Mouse (Mus musculus) WW6 (cell line): ENCODE results near the gene Tppp3.

ENCODE experiments used
- DNase-seq: peaks from one replicate; pipeline ENCODE4 v3.0.0-alpha.2; 2013; ENCODE audit warnings: low read depth, low spot score

Tppp3 gene

GRCm38 (mm10) chr8:105484392-105484791, 13.1 kb upstream of the Tppp3 start:
- no peak for DNase-seq

- no peak for DNase-seq
Measured at GRCm38 (mm10) chr8:105484030-105484368, 12.7 kb upstream of the Tppp3 start.

- no peak for DNase-seq
Measured at GRCm38 (mm10) chr8:105483212-105484029, 12.1 kb upstream of the Tppp3 start.

- no peak for DNase-seq
Measured at GRCm38 (mm10) chr8:105482123-105482522, 10.8 kb upstream of the Tppp3 start.

DNA sequence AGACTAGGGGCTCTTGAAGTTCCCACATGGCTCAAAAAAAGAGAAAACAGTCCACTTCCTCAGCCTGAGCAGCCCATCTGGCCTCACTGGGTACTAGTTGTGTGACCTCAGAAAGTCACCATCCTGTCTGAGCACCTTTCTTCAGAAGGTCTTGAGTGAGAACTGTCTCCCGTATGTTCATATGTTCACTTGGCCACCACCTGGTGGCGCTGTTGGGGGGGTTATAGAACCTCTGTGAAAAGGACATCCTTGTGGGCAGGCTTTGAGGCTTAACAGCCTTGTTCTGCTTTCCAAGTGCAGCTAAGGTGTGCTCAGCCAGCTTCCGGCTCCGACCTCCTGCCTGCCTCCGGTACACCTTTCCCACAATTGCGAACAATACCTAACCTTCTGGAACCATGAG, 10.1 kb upstream of the Tppp3 start:
- peak; percentile 85 for DNase-seq

DNA sequence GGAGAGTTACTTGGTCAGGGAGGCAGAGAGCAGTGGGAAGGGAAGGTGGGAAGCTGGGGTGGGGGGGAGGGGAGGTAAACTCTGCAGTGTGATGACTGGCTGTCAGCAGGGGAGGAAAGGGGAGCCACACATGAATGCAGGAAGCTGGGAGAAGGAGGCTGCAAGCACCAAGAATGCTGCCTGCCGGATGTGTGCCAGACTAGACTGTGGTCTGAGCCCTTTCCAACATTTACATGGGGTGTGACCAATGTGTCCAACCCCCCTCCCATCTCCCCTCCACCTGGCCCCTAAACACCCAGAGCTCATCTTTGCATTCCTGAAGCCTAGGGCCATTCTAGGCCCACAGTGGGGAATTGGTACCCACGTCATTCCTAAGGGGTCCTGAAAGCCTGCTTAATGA, 9.7 kb upstream of the Tppp3 start:
- DNase-seq: no peak

- DNase-seq: no peak
Measured at GRCm38 (mm10) chr8:105477792-105478191, 6.5 kb upstream of the Tppp3 start.

GRCm38 (mm10) chr8:105476628-105477413, 5.5 kb upstream of the Tppp3 start:
- DNase-seq: no peak

DNA sequence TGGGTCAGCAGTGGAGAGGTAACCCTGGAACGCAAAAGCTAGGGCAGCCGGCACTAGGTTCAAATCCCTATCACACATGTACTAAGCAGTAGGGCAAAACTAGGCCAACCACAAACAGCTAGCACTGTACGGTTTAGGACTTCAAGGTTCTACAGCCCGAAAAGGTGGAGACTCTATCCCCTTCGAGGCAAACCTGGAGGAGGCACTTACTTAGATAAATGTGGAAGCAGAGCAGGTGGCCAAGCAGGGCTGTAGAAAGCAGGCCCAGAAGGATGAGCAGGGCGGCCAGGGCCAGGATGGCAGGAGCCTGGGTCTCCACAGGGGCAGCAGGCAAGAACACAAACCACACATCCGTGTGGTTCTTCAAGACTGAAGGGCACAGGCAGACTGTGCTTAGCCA, 4.8 kb upstream of the Tppp3 start:
- no peak for DNase-seq

GRCm38 (mm10) chr8:105475742-105476141, 4.4 kb upstream of the Tppp3 start:
- DNase-seq: no peak

GRCm38 (mm10) chr8:105475254-105475653, 3.9 kb upstream of the Tppp3 start:
- no peak for DNase-seq

- no peak for DNase-seq
Measured at GRCm38 (mm10) chr8:105474680-105475079, 3.4 kb upstream of the Tppp3 start.

GRCm38 (mm10) chr8:105473816-105474606, 2.7 kb upstream of the Tppp3 start:
- no peak for DNase-seq

- no peak for DNase-seq
Measured at GRCm38 (mm10) chr8:105472983-105473382, 1.7 kb upstream of the Tppp3 start.

DNA sequence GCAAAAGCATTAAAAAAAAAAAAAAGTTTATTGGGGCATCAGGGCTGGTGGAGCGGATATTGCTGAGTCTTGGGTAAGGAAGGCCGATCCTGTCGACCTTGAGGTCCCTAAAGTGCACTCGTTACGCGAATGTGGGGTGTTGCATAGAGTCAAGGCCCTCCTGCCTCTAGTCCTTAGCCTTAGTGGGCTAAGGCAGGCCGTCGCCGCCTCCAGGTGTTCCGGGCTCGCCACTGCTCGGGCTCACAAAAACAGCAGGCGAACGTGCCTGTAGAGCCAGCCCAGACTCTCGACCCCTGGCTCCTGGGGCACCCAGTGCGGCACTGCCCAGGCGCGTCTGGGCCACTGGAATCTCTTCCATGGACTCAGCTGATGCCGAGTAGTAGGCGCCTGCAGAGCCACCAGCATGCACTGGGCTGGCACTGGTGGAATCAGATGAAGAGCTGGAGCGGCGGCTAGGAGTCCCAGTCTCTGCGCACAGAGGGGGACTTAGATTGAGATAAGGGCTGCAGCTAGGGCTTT, 1.1 kb upstream of the Tppp3 start:
- DNase-seq: no peak

DNA sequence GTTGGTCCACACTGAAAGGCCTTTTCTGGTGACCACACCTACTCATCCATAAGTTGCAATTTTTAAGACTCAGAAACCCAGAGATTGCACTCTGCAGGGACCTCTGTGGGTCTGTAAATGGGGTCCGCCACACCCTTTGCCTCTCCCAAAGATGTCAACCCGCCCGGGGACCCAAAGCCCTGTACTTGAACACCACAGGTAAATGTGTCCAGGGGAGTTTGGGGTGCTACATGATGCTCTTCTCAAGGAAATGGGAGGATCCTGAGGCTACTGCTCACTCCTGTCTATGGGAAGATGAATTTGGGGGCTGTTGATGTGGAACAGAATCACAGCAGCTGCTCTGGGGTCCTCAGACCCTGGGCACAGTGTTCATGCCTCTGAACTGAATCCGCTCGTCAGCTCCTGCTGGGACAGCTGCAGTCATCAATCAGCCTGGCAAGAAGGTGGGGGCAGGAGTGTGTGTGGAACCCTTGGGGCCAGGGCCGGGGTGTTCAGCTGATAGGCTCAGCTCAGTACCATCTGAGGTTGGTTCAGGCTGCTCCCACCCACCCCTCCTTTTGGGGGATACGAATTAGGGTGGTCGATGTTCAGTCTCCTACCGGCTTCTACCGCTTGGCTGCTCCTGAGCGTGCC, 529 bp downstream of the Tppp3 start:
- DNase-seq: no peak

DNA sequence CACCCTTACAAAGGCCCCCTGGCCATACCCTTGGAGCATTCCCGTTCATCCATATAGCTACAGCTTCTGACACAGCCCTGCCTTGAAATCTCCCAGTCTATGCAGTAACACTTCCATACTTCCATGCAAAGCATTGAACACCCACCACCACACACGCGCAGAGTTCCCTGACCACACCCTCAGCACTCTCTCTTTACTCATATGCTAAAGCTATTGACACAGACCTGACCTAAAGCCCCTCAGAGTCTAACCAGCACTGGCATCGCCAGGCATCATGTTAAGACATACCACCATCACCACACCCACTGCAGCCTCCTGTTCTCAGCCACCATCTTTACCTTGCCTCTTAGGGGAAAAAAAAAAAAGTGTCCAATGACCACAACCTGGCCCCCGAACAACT, 1.1 kb downstream of the Tppp3 start:
- DNase-seq: no peak

DNA sequence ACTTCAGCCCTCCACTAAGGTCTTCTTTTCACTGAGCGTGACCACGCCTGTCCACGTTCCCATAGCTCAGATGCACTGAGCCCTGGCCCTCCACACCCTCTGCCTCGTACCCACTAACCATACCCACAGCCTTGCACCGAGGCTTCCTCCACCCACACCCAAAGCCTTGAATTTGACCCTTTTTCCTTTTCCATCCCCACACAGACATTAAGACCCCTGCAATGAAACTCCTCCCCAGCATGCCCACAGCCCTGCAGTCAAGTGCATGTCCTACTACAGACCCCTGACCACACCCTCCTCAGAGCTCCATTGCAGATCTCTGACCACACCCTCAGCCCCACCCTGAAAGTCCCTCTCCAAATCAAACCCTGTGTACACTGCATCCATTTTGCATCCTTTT, 1.5 kb downstream of the Tppp3 start:
- no peak for DNase-seq

GRCm38 (mm10) chr8:105469041-105469695, 2.2 kb downstream of the Tppp3 start:
- no peak for DNase-seq

- DNase-seq: no peak
Measured at GRCm38 (mm10) chr8:105468002-105468720, 3.2 kb downstream of the Tppp3 start.
